Mouse (Mus musculus) MEL (cell line): ENCODE data around the gene Ubap2l. TPM values are rescaled to one million over a fixed set of nuclear protein-coding genes. Genes with fewer than 3 reads are reported as not detected.

Experiments used
- DNase-seq: peaks from one replicate; pipeline ENCODE4 v3.0.0; 2011; ENCODE audit warnings: low read depth, low spot score
- H3K27ac ChIP-seq: 2 replicates; pipeline ENCODE4 v1.5.1; 2012; ENCODE audit warnings: low read depth, mild to moderate bottlenecking, control low read depth, low read length, moderate library complexity; ENCODE audit not compliant: control insufficient read depth
- H3K27me3 ChIP-seq, 2 experiments: fragments of 150-350 bp in 1 of 2; sonication (generic) in 1 of 2; 2 replicates each; pipeline ENCODE4 v1.6.1; 2012; ENCODE audit warnings: low read length in 2 of 2, mild to moderate bottlenecking in 2 of 2, improper control_type of control experiment in 1 of 2, moderate library complexity in 1 of 2; ENCODE audit not compliant: insufficient read depth in 2 of 2, control insufficient read depth in 1 of 2
- H3K36me3 ChIP-seq, 2 experiments: 2 replicates each; pipeline ENCODE4 v1.6.1; 2012 to 2014; ENCODE audit warnings: low read length in 2 of 2, improper control_type of control experiment in 1 of 2, inconsistent platforms in 1 of 2, mild to moderate bottlenecking in 1 of 2; ENCODE audit not compliant: insufficient read depth in 2 of 2, control insufficient read depth in 1 of 2
- H3K4me1 ChIP-seq, 2 experiments: fragments of 150-350 bp in 1 of 2; sonication (generic) in 1 of 2; 2 replicates each; pipeline ENCODE4 v1.6.1; 2012; ENCODE audit warnings: low read length in 2 of 2, improper control_type of control experiment in 1 of 2, mild to moderate bottlenecking in 1 of 2; ENCODE audit not compliant: insufficient read depth in 2 of 2, control insufficient read depth in 1 of 2
- H3K4me3 ChIP-seq, 2 experiments: fragments of 150-350 bp in 1 of 2; sonication (generic) in 1 of 2; 2 replicates each; pipeline ENCODE4 v1.5.1; 2012; ENCODE audit warnings: low read depth in 2 of 2, low read length in 2 of 2, mild to moderate bottlenecking in 2 of 2, moderate library complexity in 2 of 2, control low read depth in 1 of 2, improper control_type of control experiment in 1 of 2; ENCODE audit not compliant: control insufficient read depth in 1 of 2, insufficient read depth in 1 of 2
- H3K79me2 ChIP-seq: 2 replicates; pipeline ENCODE4 v1.6.1; 2012; ENCODE audit warnings: mild to moderate bottlenecking, low read length, moderate library complexity; ENCODE audit not compliant: control insufficient read depth, poor library complexity, insufficient read depth
- H3K9ac ChIP-seq: 2 replicates; pipeline ENCODE4 v1.6.1; 2012; ENCODE audit warnings: low read depth, mild to moderate bottlenecking, control low read depth, low read length, moderate library complexity; ENCODE audit not compliant: control insufficient read depth, poor library complexity, severe bottlenecking
- H3K9me3 ChIP-seq: fragments of 150-350 bp; sonication (generic); replicated peaks from 2 replicates; pipeline ENCODE4 v1.6.1; 2012; ENCODE audit warnings: mild to moderate bottlenecking, low read length, improper control_type of control experiment, moderate library complexity; ENCODE audit not compliant: insufficient read depth
- BHLHE40 ChIP-seq: IDR thresholded peaks from 2 replicates; pipeline ENCODE4 v1.6.1; 2012; ENCODE audit warnings: low read depth, mild to moderate bottlenecking, inconsistent platforms, low read length, improper control_type of control experiment, borderline replicate concordance
- CHD1 ChIP-seq: IDR thresholded peaks from 2 replicates; pipeline ENCODE4 v1.6.1; 2012; ENCODE audit warnings: low read depth, mild to moderate bottlenecking, inconsistent platforms, low read length, improper control_type of control experiment
- CTCF ChIP-seq, 3 experiments: IDR thresholded peaks in 2 of 3; conservative IDR thresholded peaks in 1 of 3; 2 replicates each; pipeline ENCODE4 v1.5.1; 2011 to 2012; ENCODE audit warnings: low read length in 3 of 3, low read depth in 2 of 3, mild to moderate bottlenecking in 2 of 3, improper control_type of control experiment in 1 of 3, inconsistent platforms in 1 of 3, mixed read lengths in 1 of 3, moderate library complexity in 1 of 3; ENCODE audit not compliant: control insufficient read depth in 1 of 3, insufficient read depth in 1 of 3, poor library complexity in 1 of 3, severe bottlenecking in 1 of 3
- EP300 ChIP-seq, 2 experiments: IDR thresholded peaks; 2 replicates each; pipeline ENCODE4 v1.6.1; 2011; ENCODE audit warnings: improper control_type of control experiment in 2 of 2, low read length in 2 of 2, low read depth in 1 of 2, mild to moderate bottlenecking in 1 of 2
- GABPA ChIP-seq: IDR thresholded peaks from 2 replicates; pipeline ENCODE4 v1.6.1; 2012; ENCODE audit warnings: low read depth, mild to moderate bottlenecking, inconsistent platforms, low read length, improper control_type of control experiment, moderate library complexity
- GATA1 ChIP-seq: IDR thresholded peaks from 2 replicates; pipeline ENCODE4 v1.6.1; 2011; ENCODE audit warnings: low read depth, low read length, improper control_type of control experiment
- HCFC1 ChIP-seq: IDR thresholded peaks from 2 replicates; pipeline ENCODE4 v1.6.1; 2012; ENCODE audit warnings: low read depth, mild to moderate bottlenecking, inconsistent platforms, low read length, improper control_type of control experiment, moderate library complexity
- JUND ChIP-seq: IDR thresholded peaks from 2 replicates; pipeline ENCODE4 v1.6.1; 2011; ENCODE audit warnings: low read depth, mild to moderate bottlenecking, improper control_type of control experiment, low read length
- MAX ChIP-seq: IDR thresholded peaks from 2 replicates; pipeline ENCODE4 v1.6.1; 2011; ENCODE audit warnings: low read length, improper control_type of control experiment
- MAZ ChIP-seq: IDR thresholded peaks from 2 replicates; pipeline ENCODE4 v1.6.1; 2012; ENCODE audit warnings: low read depth, mild to moderate bottlenecking, inconsistent platforms, low read length, improper control_type of control experiment
- MXI1 ChIP-seq: IDR thresholded peaks from 2 replicates; pipeline ENCODE4 v1.6.1; 2011; ENCODE audit warnings: mild to moderate bottlenecking, low read depth, low read length, improper control_type of control experiment
- MYC ChIP-seq: IDR thresholded peaks from 2 replicates; pipeline ENCODE4 v1.6.1; 2011; ENCODE audit warnings: low read depth, mild to moderate bottlenecking, low read length, improper control_type of control experiment, moderate library complexity
- RCOR1 ChIP-seq: IDR thresholded peaks from 2 replicates; pipeline ENCODE4 v1.6.1; 2012; ENCODE audit warnings: low read depth, mild to moderate bottlenecking, inconsistent platforms, low read length, improper control_type of control experiment
- TBP ChIP-seq: IDR thresholded peaks from 2 replicates; pipeline ENCODE4 v1.8.0; 2011; ENCODE audit warnings: low read depth, low read length, improper control_type of control experiment
- USF1 ChIP-seq: IDR thresholded peaks from 2 replicates; pipeline ENCODE4 v1.6.1; 2014; ENCODE audit warnings: low read depth, mild to moderate bottlenecking, inconsistent platforms, low read length, improper control_type of control experiment, moderate library complexity
- ZMIZ1 ChIP-seq: IDR thresholded peaks from 2 replicates; pipeline ENCODE4 v1.6.1; 2012; ENCODE audit warnings: low read depth, mild to moderate bottlenecking, inconsistent platforms, low read length, improper control_type of control experiment, moderate library complexity
- polyA plus RNA-seq, 2 experiments: library from polyadenylated mRNA; stranded (reverse) in 1 of 2; unstranded in 1 of 2; fragments of >175 nt in 1 of 2; fragments of >200 nt in 1 of 2; gene quantifications; 2 replicates each; pipeline versions ENCODE4 v1.2.1 to v1.2.4; 2012; ENCODE audit warnings: low replicate concordance in 2 of 2, low read depth in 1 of 2; ENCODE audit not compliant: insufficient read length in 2 of 2, insufficient read depth in 1 of 2, missing spikeins in 1 of 2
- total RNA-seq: library from RNA; depleted of rRNA; stranded (reverse); fragments of 300-350 nt; gene quantifications from 2 replicates; pipeline ENCODE4 v1.2.3, GENCODE M21; 2012

Ubap2l gene
- total and polyA plus RNA-seq, 3 experiments: 107 to 442 (median 247) TPM

DNA sequence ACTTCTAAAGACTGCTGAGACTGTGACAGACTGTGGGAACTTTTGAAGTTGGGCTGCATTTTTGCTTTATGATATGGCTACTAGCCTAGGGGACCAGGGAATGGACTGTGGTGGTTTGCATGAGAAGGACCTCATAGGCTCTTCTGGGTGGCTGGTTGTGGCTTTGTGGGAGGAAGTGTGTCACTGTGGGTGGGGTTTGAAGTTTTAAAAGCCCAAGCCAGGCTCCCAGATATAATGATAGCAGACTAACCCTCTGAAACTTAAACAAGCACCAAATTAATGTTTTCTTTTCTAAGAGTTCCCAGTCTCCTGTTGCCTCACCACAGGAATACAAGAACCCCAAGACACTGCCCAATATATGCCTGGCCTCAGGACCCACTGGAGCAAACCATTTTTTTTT lies 75.6 kb downstream of the Ubap2l start:
- H3K27ac ChIP-seq: no peak overlapping the region
- H3K27me3 ChIP-seq: peaks cover 0 to 5% of the 10 kb centered on the region in 2 experiments; a peak in 1 of 4 replicates
- H3K4me1 ChIP-seq: no peaks in the 10 kb centered on the region; a peak in 1 of 4 replicates
- no peak overlapping the region for H3K4me3 ChIP-seq
- no peak overlapping the region for H3K9ac ChIP-seq
- no peaks in the 10 kb centered on the region for H3K79me2 ChIP-seq
- TF ChIP-seq CHD1 (no peak), MAZ (no peak), TBP (peak; percentile 70)
- H3K9me3 ChIP-seq: no peaks in the 10 kb centered on the region
- peaks cover 0 to 3% of the 10 kb centered on the region in 2 experiments; a peak in 1 of 4 replicates for H3K36me3 ChIP-seq
- peak; percentile 64 for DNase-seq

DNA sequence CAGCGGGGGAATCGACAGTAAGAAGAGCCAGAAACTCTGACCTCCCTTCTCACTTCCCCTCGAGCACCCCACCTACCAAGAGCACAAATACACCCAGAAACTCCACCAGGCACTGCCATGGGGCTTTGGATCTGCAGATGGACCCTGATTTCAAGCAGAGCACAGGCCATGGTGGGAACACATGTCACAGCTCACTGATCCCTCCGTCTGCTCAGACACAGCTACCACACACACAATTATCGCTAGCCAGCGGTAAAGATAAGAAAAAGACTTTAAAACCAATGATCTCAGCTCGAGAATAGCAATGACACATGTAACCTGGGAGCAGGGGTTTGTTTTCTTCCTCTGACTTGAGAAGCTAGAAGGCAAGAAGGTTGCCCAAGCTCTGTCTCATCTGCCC lies 83.9 kb downstream of the Ubap2l start:
- Histone ChIP-seq H3K9me3 (no peaks in the 10 kb centered on the region), H3K27ac (no peak overlapping the region), H3K9ac (peak overlapping the region; percentile 21; the same call in 1 of the 2 replicates), H3K4me1 (peaks cover 0 to 18% of the 10 kb centered on the region in 2 experiments; a peak in 3 of 4 replicates), H3K4me3 (no peak overlapping the region), H3K27me3 (no peaks in the 10 kb centered on the region), H3K36me3 (peaks cover 0 to 6% of the 10 kb centered on the region in 2 experiments; a peak in 1 of 4 replicates), H3K79me2 (peaks cover 4% of the 10 kb centered on the region)
- TF ChIP-seq MAX: peak; percentile 64; the same call in 1 of the 2 replicates
- no peak for TF ChIP-seq MXI1
- TF ChIP-seq MYC: no peak
- peak; percentile 90 for TF ChIP-seq GATA1
- no peak for TF ChIP-seq ZMIZ1
- TF ChIP-seq USF1: no peak
- no peak for TF ChIP-seq GABPA
- no peak for TF ChIP-seq BHLHE40
- no peak for TF ChIP-seq CTCF (IDR thresholded peaks at IDR 0.05 in 2 of 3, conservative IDR thresholded peaks at IDR 0.05 in 1 of 3; ENCODE audit: control insufficient read depth in 1 of 3, insufficient read depth in 1 of 3, low read depth in 2 of 3, low read length in 3 of 3, poor library complexity in 1 of 3, severe bottlenecking in 1 of 3)
- TF ChIP-seq RCOR1: peak; percentile 53; the same call in 1 of the 2 replicates
- no peak for TF ChIP-seq JUND
- TF ChIP-seq EP300 (IDR thresholded peaks at IDR 0.05; ENCODE audit: low read depth in 1 of 2, low read length in 2 of 2): peak in 1 of 2 experiments; percentile 41; a peak in 2 of 4 replicates
- TF ChIP-seq HCFC1: 0 out of 2 replicates have a peak, but pooled peaks have one; percentile 21
- DNase-seq: peak; percentile 59
